9 mouse cellular contexts compared by ENCODE assay signal in genomic region chr5:121003781-121004180, GRCm38 (mm10). TPM values are rescaled to one million over a fixed set of nuclear protein-coding genes. Genes with fewer than 3 reads are reported as not detected.
A peak's percentile ranks its signal among the peaks of the same experiment; 100 is the strongest.
DNase-seq lines count a peak whose midpoint lies in the region; ATAC-seq and TF ChIP-seq lines count a peak whose summit lies in the region.
"Had no signal": no experiment of that assay in that cellular context is flagged by ENCODE, and none has a peak within 500 bp of the region (broad histone marks: within the 10 kb centered on the region; RNA-seq: fewer than 3 reads in every experiment).

No protein-coding gene starts in this region.

- 0 out of 2 replicates have a peak overlapping the region, but pooled peaks have one; percentile 17 for H3K9ac ChIP-seq in ES-E14 (ENCODE audit: insufficient read depth, low read depth, low read length, poor library complexity, severe bottlenecking)
- no peak overlapping the region for H3K9ac ChIP-seq in forebrain, embryonic 11.5 days (ENCODE audit: low read length)
- H3K9ac ChIP-seq in midbrain, embryonic 14.5 days (replicated peaks; ENCODE audit: low read length): peak overlapping the region; percentile 42; the same call in 1 of the 2 replicates
- no peak overlapping the region for H3K9ac ChIP-seq in intestine, embryonic 16.5 days (ENCODE audit: low read depth, low read length)

- in situ Hi-C loops in ES-E14 (cut with MboI; ENCODE audit: low sequenced_read_pairs in 2 of 2, unreplicated experiment in 2 of 2): no loop called here

- H3K4me3 ChIP-seq in ES-E14 (ENCODE audit: insufficient read depth in 1 of 2, low read depth in 1 of 2, low read length in 2 of 2, poor library complexity in 1 of 2, severe bottlenecking in 1 of 2): peak overlapping the region; percentile 22 to 33; a peak in 2 of 4 replicates
- H3K4me3 ChIP-seq in forebrain, embryonic 11.5 days (ENCODE audit: low read depth, low read length): no peak overlapping the region
- H3K4me3 ChIP-seq in midbrain, embryonic 14.5 days (replicated peaks; ENCODE audit: low read depth, low read length): 0 out of 2 replicates have a peak overlapping the region, but pooled peaks have one; percentile 2
- no peak overlapping the region for H3K4me3 ChIP-seq in intestine, embryonic 16.5 days (ENCODE audit: low read length)
- H3K4me3 ChIP-seq: megakaryocyte, embryonic 14.5 days had no signal

- H3K36me3 ChIP-seq in ES-E14 (ENCODE audit: control insufficient read depth, insufficient read depth, low read length, poor library complexity, severe bottlenecking): no peaks in the 10 kb centered on the region
- no peaks in the 10 kb centered on the region for H3K36me3 ChIP-seq in forebrain, embryonic 11.5 days (ENCODE audit: control insufficient read depth, insufficient read depth, low read length)
- H3K36me3 ChIP-seq in midbrain, embryonic 14.5 days (ENCODE audit: control insufficient read depth, insufficient read depth, low read length): no peaks in the 10 kb centered on the region
- H3K36me3 ChIP-seq in intestine, embryonic 16.5 days (ENCODE audit: control insufficient read depth, insufficient read depth, low read length): no peaks in the 10 kb centered on the region

- H3K9me3 ChIP-seq in ES-E14 (ENCODE audit: control insufficient read depth, insufficient read depth, low read depth, low read length): no peaks in the 10 kb centered on the region
- no peaks in the 10 kb centered on the region for H3K9me3 ChIP-seq in forebrain, embryonic 11.5 days (ENCODE audit: control insufficient read depth, low read length)
- no peaks in the 10 kb centered on the region for H3K9me3 ChIP-seq in midbrain, embryonic 14.5 days (ENCODE audit: control insufficient read depth, low read length)
- no peaks in the 10 kb centered on the region for H3K9me3 ChIP-seq in intestine, embryonic 16.5 days (ENCODE audit: control insufficient read depth, low read length)
- H3K9me3 ChIP-seq: megakaryocyte, embryonic 14.5 days had no signal

- no peak for ATAC-seq in forebrain, embryonic 11.5 days (replicated peaks; ENCODE audit: low FRiP score)
- no peak for ATAC-seq in midbrain, embryonic 14.5 days (ENCODE audit: low FRiP score, low TSS enrichment)
- no peak for ATAC-seq in intestine, embryonic 16.5 days

- peak; percentile 19 for DNase-seq in CD4-positive helper T cell, adult 2 months (ENCODE audit: low read depth, low spot score)
- DNase-seq in ES-E14 (ENCODE audit: low read depth, low spot score): no peak
- DNase-seq in forebrain, embryonic 11.5 days (ENCODE audit: low spot score): peak; percentile 52
- DNase-seq in midbrain, embryonic 14.5 days: peak; percentile 71
- no peak for DNase-seq in gastrocnemius, postnatal 4 days (ENCODE audit: low spot score in 2 of 2)
- no peak for DNase-seq in adrenal gland, adult 18-20 months (ENCODE audit: low spot score in 2 of 2)
- DNase-seq: heart, adult 18-20 months had no signal

- H3K27ac ChIP-seq in ES-E14 (ENCODE audit: insufficient read depth, low read depth, low read length, poor library complexity, severe bottlenecking): no peak overlapping the region
- no peak overlapping the region for H3K27ac ChIP-seq in forebrain, embryonic 11.5 days (ENCODE audit: low read depth, low read length)
- H3K27ac ChIP-seq in midbrain, embryonic 14.5 days (replicated peaks; ENCODE audit: low read depth, low read length): peak overlapping the region; percentile 61
- no peak overlapping the region for H3K27ac ChIP-seq in intestine, embryonic 16.5 days (ENCODE audit: low read length)

- WGBS in forebrain, embryonic 11.5 days: 18% methylated on average over 16 of the region's 17 CpGs
- WGBS in midbrain, embryonic 14.5 days: 21% methylated on average over 17 of the region's 17 CpGs
- WGBS in intestine, embryonic 16.5 days: 32% methylated on average over 17 of the region's 17 CpGs

- peak overlapping the region; percentile 42 for H3K4me2 ChIP-seq in forebrain, embryonic 11.5 days (ENCODE audit: low read depth, low read length, severe bottlenecking)
- peak overlapping the region; percentile 45 for H3K4me2 ChIP-seq in midbrain, embryonic 14.5 days (ENCODE audit: low read length)
- no peak overlapping the region for H3K4me2 ChIP-seq in intestine, embryonic 16.5 days (ENCODE audit: low read depth, low read length)

- H3K4me1 ChIP-seq in ES-E14 (ENCODE audit: control insufficient read depth in 2 of 2, insufficient read depth in 2 of 2, low read length in 2 of 2, poor library complexity in 1 of 2): peaks cover 4 to 7% of the 10 kb centered on the region in 2 experiments; a peak in 2 of 4 replicates
- H3K4me1 ChIP-seq in forebrain, embryonic 11.5 days (replicated peaks; ENCODE audit: control insufficient read depth, insufficient read depth, low read length): peaks cover 6% of the 10 kb centered on the region; the same call in 1 of the 2 replicates
- H3K4me1 ChIP-seq in midbrain, embryonic 14.5 days (ENCODE audit: control insufficient read depth, insufficient read depth, low read length): peaks cover 15% of the 10 kb centered on the region
- no peaks in the 10 kb centered on the region for H3K4me1 ChIP-seq in intestine, embryonic 16.5 days (ENCODE audit: control insufficient read depth, insufficient read depth, low read length)

- 0 out of 2 replicates have a peak, but pooled peaks cover 2% of the 10 kb centered on the region for H3K27me3 ChIP-seq in forebrain, embryonic 11.5 days (ENCODE audit: control insufficient read depth, insufficient read depth, low read length)
- no peaks in the 10 kb centered on the region for H3K27me3 ChIP-seq in midbrain, embryonic 14.5 days (ENCODE audit: control insufficient read depth, insufficient read depth, low read length)
- peaks cover 4% of the 10 kb centered on the region; the same call in 1 of the 2 replicates for H3K27me3 ChIP-seq in intestine, embryonic 16.5 days (replicated peaks; ENCODE audit: control insufficient read depth, insufficient read depth, low read length)

TF ChIP-seq in ES-E14, 5 proteins besides CTCF, POLR2A, EP300 and RAD21:
- TF ChIP-seq MAFK (IDR thresholded peaks at IDR 0.05; ENCODE audit: insufficient read depth, low read depth, low read length) (no peak), CHD2 (IDR thresholded peaks at IDR 0.05; ENCODE audit: low read depth, low read length) (no peak), ZC3H11A (IDR thresholded peaks at IDR 0.05; ENCODE audit: borderline replicate concordance, low read depth, low read length) (no peak), ZNF384 (IDR thresholded peaks at IDR 0.05; ENCODE audit: low read depth, low read length) (no peak), HCFC1 (IDR thresholded peaks at IDR 0.05; ENCODE audit: borderline replicate concordance, insufficient read depth, low read length) (no peak)

RNA-seq across cellular contexts. Expression of gene Rph3a, which starts 6.1 kb away (rescaled TPM):
- total RNA-seq in ES-E14 (2012; rRNA removed): 0.09 TPM in 1 of 2 replicates, not detected in the other
- polyA plus RNA-seq in forebrain, embryonic 11.5 days (2014; fragmentation: Nextera tagmentation; extraction: Ambion mirVana): 2.1 and 2.2 TPM in 2 replicates
- polyA plus RNA-seq in midbrain, embryonic 14.5 days (2014; fragmentation: Nextera tagmentation; extraction: Ambion mirVana): 15.6 and 15.8 TPM in 2 replicates
- under 1 TPM in 1 of 2 experiments, not detected in 1; 0.27 TPM for total RNA-seq in gastrocnemius, postnatal 4 days (2021)
- polyA plus RNA-seq in intestine, embryonic 16.5 days (2015; fragmentation: Nextera tagmentation; extraction: Ambion mirVana): 0.13 and 0.16 TPM in 2 replicates
- total RNA-seq in adrenal gland, adult 18-20 months (2021): 1 to 10 TPM; 3.3 to 3.6 TPM
- total RNA-seq: heart, adult 18-20 months had no signal

Comparison
In these comparisons a context has a peak if more than half of its experiments do, and no peak if none do; other contexts are left out.
1. DNase-seq: peak in CD4-positive helper T cell, adult 2 months (single experiment), forebrain, embryonic 11.5 days (single experiment) and midbrain, embryonic 14.5 days (single experiment); none in ES-E14 (single experiment), gastrocnemius, postnatal 4 days (0 of 2) and adrenal gland, adult 18-20 months (0 of 2).
2. H3K4me3 ChIP-seq: peak in ES-E14 (2 of 2) and midbrain, embryonic 14.5 days (single experiment); none in forebrain, embryonic 11.5 days (single experiment) and intestine, embryonic 16.5 days (single experiment).
3. H3K9ac ChIP-seq: peak in ES-E14 (single experiment) and midbrain, embryonic 14.5 days (single experiment); none in forebrain, embryonic 11.5 days (single experiment) and intestine, embryonic 16.5 days (single experiment).